Mouse (Mus musculus): ENCODE measurements around the gene Krtap20-2. TPM values are rescaled to one million over a fixed set of nuclear protein-coding genes. Genes with fewer than 3 reads are reported as not detected.
"Not testable (repeated sequence)": the region's sequence is repeated elsewhere in the genome, so short reads cannot be mapped to it uniquely, and the experiment has no call there.

Gene Krtap20-2
- not detected in 2 replicates for polyA plus RNA-seq (2014; fragmentation: Nextera tagmentation; extraction: Ambion mirVana)

DNA sequence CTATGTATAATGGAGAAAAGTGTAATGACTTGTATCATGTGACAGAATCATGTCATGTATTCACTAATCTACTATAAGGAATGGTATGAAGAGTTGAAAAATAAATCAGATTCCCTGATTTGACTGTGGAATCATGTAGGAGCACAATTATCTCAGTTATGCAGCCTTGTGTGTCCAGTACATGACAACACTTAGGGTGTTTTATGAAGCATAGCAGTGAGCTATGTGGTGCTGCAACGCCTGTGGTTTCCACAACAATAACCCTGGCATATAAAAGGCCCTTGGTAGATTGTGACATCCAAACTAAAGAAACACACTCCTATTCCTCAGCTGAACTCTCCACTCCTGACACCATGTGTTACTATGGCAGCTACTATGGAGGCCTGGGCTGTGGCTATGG, at the start of gene Krtap20-2:
Krtap20-2 (plus strand) TSS at position 301 of the 400 bp plus-strand sequence.
- Histone ChIP-seq H3K4me3 (ENCODE audit: low read depth, low read length) (no peak within 1 kb of the TSS), H3K9me3 (ENCODE audit: control insufficient read depth, low read length) (no peaks in the 10 kb centered on the region), H3K36me3 (ENCODE audit: control insufficient read depth, insufficient read depth, low read length) (no peaks in the 10 kb centered on the region), H3K9ac (ENCODE audit: low read depth, low read length) (no peak within 1 kb of the TSS), H3K27me3 (ENCODE audit: control insufficient read depth, insufficient read depth, low read length) (no peaks in the 10 kb centered on the region), H3K27ac (ENCODE audit: low read depth, low read length) (no peak within 1 kb of the TSS), H3K4me1 (replicated peaks; ENCODE audit: control insufficient read depth, insufficient read depth, low read length) (no peaks in the 10 kb centered on the region), H3K4me2 (replicated peaks; ENCODE audit: low read depth, low read length) (no peak within 1 kb of the TSS)
- DNase-seq (ENCODE audit: low spot score) (no peak), ATAC-seq (ENCODE audit: low FRiP score) (no peak)
- WGBS: 67% methylated on average over 1 of the region's 1 CpGs

DNA sequence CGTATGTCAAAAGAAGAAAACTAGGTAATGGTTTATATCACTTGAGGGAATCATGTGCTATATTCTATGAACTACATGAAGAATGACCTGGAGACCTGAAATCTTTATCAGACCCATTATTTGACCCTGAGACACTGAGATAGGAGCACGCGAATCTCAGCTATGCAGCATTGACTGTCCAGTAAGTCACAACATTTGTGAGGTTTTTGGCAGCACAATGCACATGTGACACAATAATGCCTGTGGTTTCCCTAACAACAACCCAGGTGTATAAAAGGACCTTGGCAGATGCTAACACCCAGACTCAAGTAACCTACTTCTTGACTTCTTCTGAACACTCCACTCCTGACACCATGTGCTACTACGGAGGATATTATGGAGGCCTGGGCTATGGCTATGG, 48.0 kb upstream of the Krtap20-2 start, which contains the start of gene Gm9789:
Gm9789 (plus strand) TSS at position 301 of the 400 bp plus-strand sequence.
- Histone ChIP-seq H3K4me1 (replicated peaks; ENCODE audit: control insufficient read depth, insufficient read depth, low read length) (no peaks in the 10 kb centered on the region), H3K27me3 (ENCODE audit: control insufficient read depth, insufficient read depth, low read length) (no peaks in the 10 kb centered on the region), H3K4me2 (replicated peaks; ENCODE audit: low read depth, low read length) (no peak within 1 kb of the TSS), H3K36me3 (ENCODE audit: control insufficient read depth, insufficient read depth, low read length) (no peaks in the 10 kb centered on the region), H3K9me3 (ENCODE audit: control insufficient read depth, low read length) (no peaks in the 10 kb centered on the region), H3K27ac (ENCODE audit: low read depth, low read length) (no peak within 1 kb of the TSS), H3K4me3 (ENCODE audit: low read depth, low read length) (no peak within 1 kb of the TSS), H3K9ac (ENCODE audit: low read depth, low read length) (no peak within 1 kb of the TSS)
- no peak for DNase-seq (ENCODE audit: low spot score)
- 82% methylated on average over 4 of the region's 4 CpGs for WGBS
- no peak for ATAC-seq (ENCODE audit: low FRiP score)

DNA sequence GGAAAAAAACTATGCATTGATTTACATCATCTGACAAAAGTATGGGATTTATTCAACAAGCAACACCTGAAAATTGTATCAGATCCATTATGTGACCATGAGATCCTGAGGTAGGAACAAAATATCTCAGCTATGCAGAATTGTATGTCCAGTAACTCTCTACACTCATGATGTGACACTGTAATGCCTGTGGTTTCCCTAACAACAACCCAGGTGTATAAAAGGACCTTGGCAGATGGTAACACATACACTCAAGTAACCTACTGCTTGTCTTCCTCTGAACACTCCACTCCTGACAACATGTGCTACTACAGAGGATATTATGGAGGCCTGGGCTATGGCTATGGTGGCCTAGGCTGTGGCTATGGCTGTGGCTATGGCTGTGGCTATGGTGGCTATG, 36.5 kb upstream of the Krtap20-2 start, which contains the start of gene Gm7735:
Gm7735 (plus strand) TSS at position 301 of the 400 bp plus-strand sequence.
- H3K27me3 ChIP-seq (ENCODE audit: control insufficient read depth, insufficient read depth, low read length); DNase-seq (ENCODE audit: low spot score); H3K36me3 ChIP-seq (ENCODE audit: control insufficient read depth, insufficient read depth, low read length); H3K9me3 ChIP-seq (ENCODE audit: control insufficient read depth, low read length); ATAC-seq (ENCODE audit: low FRiP score); H3K4me3 ChIP-seq (ENCODE audit: low read depth, low read length); H3K27ac ChIP-seq (ENCODE audit: low read depth, low read length); H3K4me1 ChIP-seq (replicated peaks; ENCODE audit: control insufficient read depth, insufficient read depth, low read length); H3K4me2 ChIP-seq (replicated peaks; ENCODE audit: low read depth, low read length); H3K9ac ChIP-seq (ENCODE audit: low read depth, low read length): not testable (repeated sequence)

DNA sequence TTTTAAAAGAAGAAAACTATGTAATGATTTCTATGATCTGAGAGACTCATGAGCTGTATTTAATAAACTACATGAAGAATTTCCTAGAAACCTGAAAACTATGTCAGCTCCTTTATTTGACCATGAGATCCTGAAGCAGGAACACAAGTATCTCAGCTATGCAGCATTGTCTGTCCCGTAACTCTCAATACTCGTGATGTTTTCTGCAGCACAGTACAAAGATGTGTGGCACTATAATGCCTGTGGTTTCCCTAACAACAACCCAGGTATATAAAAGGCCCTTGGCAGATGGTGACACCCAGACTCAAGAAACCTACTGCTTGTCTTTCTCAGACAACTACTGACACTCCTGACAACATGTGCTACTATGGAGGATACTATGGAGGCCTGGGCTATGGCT, 31.2 kb upstream of the Krtap20-2 start, which contains the start of gene 1110057P08Rik:
1110057P08Rik (plus strand) TSS at position 301 of the 400 bp plus-strand sequence.
- 88% methylated on average over 2 of the region's 2 CpGs for WGBS
- Histone ChIP-seq H3K36me3 (ENCODE audit: control insufficient read depth, insufficient read depth, low read length) (no peaks in the 10 kb centered on the region), H3K4me3 (ENCODE audit: low read depth, low read length) (no peak within 1 kb of the TSS), H3K9me3 (ENCODE audit: control insufficient read depth, low read length) (no peaks in the 10 kb centered on the region), H3K4me2 (replicated peaks; ENCODE audit: low read depth, low read length) (no peak within 1 kb of the TSS), H3K27me3 (ENCODE audit: control insufficient read depth, insufficient read depth, low read length) (no peaks in the 10 kb centered on the region), H3K4me1 (replicated peaks; ENCODE audit: control insufficient read depth, insufficient read depth, low read length) (no peaks in the 10 kb centered on the region), H3K27ac (ENCODE audit: low read depth, low read length) (no peak within 1 kb of the TSS), H3K9ac (ENCODE audit: low read depth, low read length) (no peak within 1 kb of the TSS)
- no peak for DNase-seq (ENCODE audit: low spot score)
- no peak for ATAC-seq (ENCODE audit: low FRiP score)

DNA sequence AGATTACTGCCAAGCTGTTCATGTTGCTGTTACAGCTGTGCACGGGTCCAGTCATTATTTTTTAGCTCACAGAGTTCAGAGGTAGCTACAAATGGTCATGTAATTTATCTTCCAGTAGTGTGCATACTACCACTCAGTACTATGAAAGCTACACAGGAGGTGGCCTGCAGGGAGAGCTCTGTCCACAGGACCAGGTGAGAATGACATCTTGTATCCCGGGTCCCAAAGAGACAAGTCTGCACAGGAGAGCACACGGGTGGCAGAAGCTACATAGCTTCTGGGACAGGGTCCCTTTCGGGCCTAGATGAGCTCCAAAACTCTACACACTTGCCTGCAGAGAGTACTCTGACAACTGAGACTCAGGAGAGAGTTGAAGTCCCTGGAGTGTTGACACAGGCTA, 17.0 kb upstream of the Krtap20-2 start:
- Histone ChIP-seq H3K9me3 (ENCODE audit: control insufficient read depth, low read length) (no peaks in the 10 kb centered on the region), H3K27ac (ENCODE audit: low read depth, low read length) (no peak overlapping the region), H3K9ac (ENCODE audit: low read depth, low read length) (no peak overlapping the region), H3K4me2 (replicated peaks; ENCODE audit: low read depth, low read length) (no peak overlapping the region), H3K4me3 (ENCODE audit: low read depth, low read length) (no peak overlapping the region), H3K4me1 (replicated peaks; ENCODE audit: control insufficient read depth, insufficient read depth, low read length) (no peaks in the 10 kb centered on the region), H3K27me3 (ENCODE audit: control insufficient read depth, insufficient read depth, low read length) (no peaks in the 10 kb centered on the region), H3K36me3 (ENCODE audit: control insufficient read depth, insufficient read depth, low read length) (no peaks in the 10 kb centered on the region)
- DNase-seq (ENCODE audit: low spot score) (no peak), ATAC-seq (ENCODE audit: low FRiP score) (no peak)
- 87% methylated on average over 4 of the region's 4 CpGs for WGBS

Other genes with a start within 250 kb of the Krtap20-2 start
- not detected in 2 replicates for gene Krtap16-3, start 243.0 kb upstream of the Krtap20-2 start, polyA plus RNA-seq (2014; fragmentation: Nextera tagmentation; extraction: Ambion mirVana)
- not detected in 2 replicates for gene Krtap22-2, start 195.1 kb upstream of the Krtap20-2 start, polyA plus RNA-seq (2014; fragmentation: Nextera tagmentation; extraction: Ambion mirVana)
- not detected in 2 replicates for gene Gm10229, start 190.6 kb upstream of the Krtap20-2 start, polyA plus RNA-seq (2014; fragmentation: Nextera tagmentation; extraction: Ambion mirVana)
- not detected in 2 replicates for gene Krtap6-1, start 174.2 kb upstream of the Krtap20-2 start, polyA plus RNA-seq (2014; fragmentation: Nextera tagmentation; extraction: Ambion mirVana)
- not detected in 2 replicates for gene Gm10228, start 164.4 kb upstream of the Krtap20-2 start, polyA plus RNA-seq (2014; fragmentation: Nextera tagmentation; extraction: Ambion mirVana)
- not detected in 2 replicates for gene Krtap6-5, start 158.0 kb upstream of the Krtap20-2 start, polyA plus RNA-seq (2014; fragmentation: Nextera tagmentation; extraction: Ambion mirVana)
- gene 1110025L11Rik, start 141.9 kb upstream of the Krtap20-2 start, polyA plus RNA-seq (2014; fragmentation: Nextera tagmentation; extraction: Ambion mirVana): not detected in 2 replicates
- gene Krtap6-3, start 121.8 kb upstream of the Krtap20-2 start, polyA plus RNA-seq (2014; fragmentation: Nextera tagmentation; extraction: Ambion mirVana): not detected in 2 replicates
- gene Gm6358, start 65.0 kb upstream of the Krtap20-2 start, polyA plus RNA-seq (2014; fragmentation: Nextera tagmentation; extraction: Ambion mirVana): not detected in 2 replicates
- gene Gm10061, start 54.8 kb upstream of the Krtap20-2 start, polyA plus RNA-seq (2014; fragmentation: Nextera tagmentation; extraction: Ambion mirVana): not detected in 2 replicates
- gene Gm9789, start 47.9 kb upstream of the Krtap20-2 start, polyA plus RNA-seq (2014; fragmentation: Nextera tagmentation; extraction: Ambion mirVana): not detected in 2 replicates
- gene Gm7735, start 36.4 kb upstream of the Krtap20-2 start, polyA plus RNA-seq (2014; fragmentation: Nextera tagmentation; extraction: Ambion mirVana): not detected in 2 replicates
- not detected in 2 replicates for gene 1110057P08Rik, start 31.1 kb upstream of the Krtap20-2 start, polyA plus RNA-seq (2014; fragmentation: Nextera tagmentation; extraction: Ambion mirVana)
- gene Krtap21-1, start 198.0 kb downstream of the Krtap20-2 start, polyA plus RNA-seq (2014; fragmentation: Nextera tagmentation; extraction: Ambion mirVana): not detected in 2 replicates
- not detected in 2 replicates for gene Krtap6-2, start 214.2 kb downstream of the Krtap20-2 start, polyA plus RNA-seq (2014; fragmentation: Nextera tagmentation; extraction: Ambion mirVana)